Mouse (Mus musculus): ENCODE results near the gene Rpl27a.

Rpl27a gene

GRCm38 (mm10) chr7:109525740-109526663, 7.1 kb downstream of the Rpl27a start:
- DNase-seq: no peak

DNA sequence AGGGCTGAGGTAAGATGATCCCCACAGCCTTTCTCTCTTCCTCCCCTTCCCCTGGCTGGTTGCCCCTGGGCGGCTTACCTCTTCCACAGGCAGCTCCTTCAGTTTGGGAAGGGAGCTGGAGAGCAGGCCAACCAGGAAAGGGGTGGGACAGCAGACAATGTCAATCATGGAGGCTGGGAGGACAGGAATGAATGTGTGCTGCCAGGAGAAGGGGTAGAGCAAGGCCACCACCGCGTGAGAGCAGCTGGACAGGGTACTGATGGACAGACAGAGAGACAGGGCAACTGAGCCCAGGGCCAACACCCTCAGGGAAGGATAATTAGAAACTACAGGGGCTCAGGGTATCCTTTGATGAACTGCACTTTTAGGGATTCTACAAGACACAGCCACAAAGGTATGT, 8.6 kb downstream of the Rpl27a start:
- DNase-seq: no peak

- no peak for DNase-seq
These were observed 9.4 kb downstream of the Rpl27a start for GRCm38 (mm10) chr7:109528356-109528755.

- DNase-seq: no peak
These were observed 10.8 kb downstream of the Rpl27a start for GRCm38 (mm10) chr7:109529741-109530140.

GRCm38 (mm10) chr7:109531501-109531900, 12.6 kb downstream of the Rpl27a start:
- no peak for DNase-seq

GRCm38 (mm10) chr7:109532691-109533090, 13.7 kb downstream of the Rpl27a start:
- no peak for DNase-seq

DNA sequence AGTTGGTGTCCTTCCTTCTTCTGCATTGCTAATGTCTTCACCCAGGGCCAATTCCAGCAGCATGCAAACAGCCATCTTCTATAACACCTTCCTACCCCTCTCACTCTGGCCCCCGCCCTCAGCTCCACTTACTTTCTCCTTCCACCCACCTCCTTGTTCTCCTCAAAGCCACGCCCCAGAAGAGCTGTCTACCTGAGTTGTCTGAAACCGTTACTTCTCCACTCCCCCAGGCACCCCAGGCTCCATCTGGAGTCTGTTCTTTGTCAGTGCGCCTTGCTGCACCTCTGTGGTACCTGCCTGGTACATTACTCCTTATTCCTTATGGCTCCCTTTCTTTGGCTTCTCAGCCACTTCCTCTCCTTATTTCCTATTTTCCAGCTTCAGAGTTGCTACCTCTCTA, 14.2 kb downstream of the Rpl27a start:
- no peak for DNase-seq

DNA sequence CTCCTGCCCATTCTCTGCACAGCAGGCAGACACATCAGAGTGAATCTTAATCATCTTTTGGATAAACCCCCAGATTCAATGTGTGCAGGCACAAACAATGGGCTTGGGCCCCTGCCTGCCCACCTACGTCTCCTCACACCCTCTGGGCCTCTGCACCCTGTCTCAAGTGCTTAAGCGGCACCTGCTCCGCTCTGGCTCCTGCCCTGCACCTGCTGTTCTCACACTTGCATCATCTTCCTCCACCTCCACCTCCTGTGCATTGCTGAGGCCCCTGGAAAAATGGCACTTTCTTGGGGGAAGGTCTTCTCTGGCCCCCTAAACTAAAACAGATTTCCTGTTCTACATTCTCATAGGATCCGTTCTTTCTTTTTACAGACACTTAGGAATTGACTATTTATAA, 14.9 kb downstream of the Rpl27a start:
- DNase-seq: no peak

DNA sequence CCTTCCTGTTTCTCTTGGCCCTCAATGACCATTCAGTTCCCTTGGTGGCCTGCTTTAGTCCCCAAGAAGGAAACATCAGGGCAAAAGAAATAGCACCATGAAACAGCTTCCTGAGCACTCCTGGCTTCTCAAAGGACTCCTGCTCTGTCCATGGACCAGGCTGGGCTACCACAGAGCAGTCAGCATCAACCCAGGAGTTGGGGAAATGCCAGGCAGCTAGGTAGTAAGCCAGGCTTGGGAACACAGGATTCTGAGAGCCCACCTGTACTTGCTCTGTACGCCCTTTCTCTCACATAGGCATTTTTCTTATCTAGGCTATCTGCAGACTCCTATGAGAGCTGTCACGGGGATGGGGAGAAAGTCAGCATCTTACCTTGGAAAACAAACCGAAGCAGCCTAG, 16.0 kb downstream of the Rpl27a start:
- DNase-seq: no peak

DNA sequence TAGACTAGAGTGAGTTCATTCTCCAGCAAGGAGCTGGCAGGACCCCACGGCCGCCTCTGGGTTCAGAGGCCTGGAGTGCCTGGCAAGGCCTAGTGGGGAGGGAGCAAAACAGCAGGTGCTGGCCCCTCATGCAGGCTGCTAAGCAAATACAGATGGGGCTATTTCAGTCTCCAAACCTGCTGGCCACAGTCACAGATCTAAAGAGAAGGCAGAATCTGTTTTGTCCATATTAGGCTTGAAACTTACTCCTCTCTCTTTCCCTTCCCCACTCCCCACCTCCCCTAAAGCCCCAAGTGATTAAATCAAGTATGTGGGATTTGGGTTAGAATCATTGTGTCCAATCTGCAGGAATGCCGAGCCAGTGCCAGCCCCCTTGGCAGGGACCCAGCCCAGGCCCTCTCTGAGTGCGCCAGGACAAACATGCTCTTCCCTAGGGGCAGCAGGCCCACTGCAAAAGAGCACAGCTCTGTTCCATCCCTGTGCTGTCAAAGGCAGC, 17.6 kb downstream of the Rpl27a start:
- no peak for DNase-seq

DNA sequence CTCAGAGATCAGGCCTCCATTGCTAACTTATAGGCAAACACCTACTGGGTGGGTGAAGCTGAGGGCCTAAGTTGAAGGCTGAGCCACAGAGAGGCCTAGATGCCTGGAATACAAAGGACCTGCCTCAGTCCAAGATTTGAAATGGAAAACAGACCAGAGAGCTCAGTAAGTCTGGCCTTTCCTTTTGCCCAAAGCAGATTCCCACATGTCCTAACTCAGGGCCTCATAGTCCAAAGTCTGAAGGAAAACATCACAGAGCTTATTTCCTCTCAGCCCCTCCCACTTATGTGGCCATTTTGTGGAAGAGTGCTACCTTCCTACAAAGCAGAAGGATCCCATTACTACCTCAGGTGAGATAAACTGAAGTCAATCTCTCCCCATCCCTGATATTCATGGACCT, 22.0 kb downstream of the Rpl27a start:
- no peak for DNase-seq

GRCm38 (mm10) chr7:109541609-109542363, 22.8 kb downstream of the Rpl27a start:
- DNase-seq: no peak

GRCm38 (mm10) chr7:109542364-109542628, 23.3 kb downstream of the Rpl27a start:
- DNase-seq: no peak

DNA sequence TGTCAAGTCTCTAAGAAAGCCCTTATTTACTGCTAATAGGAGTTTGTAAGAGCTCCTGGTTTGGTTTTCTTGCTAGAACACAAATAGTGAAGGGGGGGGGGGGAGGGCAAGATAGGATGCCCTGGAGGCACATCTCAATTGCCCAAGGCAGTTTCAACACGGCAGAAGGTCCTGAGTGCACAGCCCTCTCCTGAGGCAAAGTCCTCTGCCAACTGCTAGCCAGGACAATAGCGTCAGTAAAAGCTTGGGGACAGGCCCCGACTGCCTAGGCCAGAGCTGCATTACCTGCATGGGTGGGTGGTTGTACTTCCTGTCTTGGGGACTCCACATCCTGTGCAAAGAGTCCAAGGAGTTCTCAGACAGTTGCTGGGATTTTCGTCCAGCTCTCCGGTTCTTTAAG, 25.8 kb downstream of the Rpl27a start:
- no peak for DNase-seq

DNA sequence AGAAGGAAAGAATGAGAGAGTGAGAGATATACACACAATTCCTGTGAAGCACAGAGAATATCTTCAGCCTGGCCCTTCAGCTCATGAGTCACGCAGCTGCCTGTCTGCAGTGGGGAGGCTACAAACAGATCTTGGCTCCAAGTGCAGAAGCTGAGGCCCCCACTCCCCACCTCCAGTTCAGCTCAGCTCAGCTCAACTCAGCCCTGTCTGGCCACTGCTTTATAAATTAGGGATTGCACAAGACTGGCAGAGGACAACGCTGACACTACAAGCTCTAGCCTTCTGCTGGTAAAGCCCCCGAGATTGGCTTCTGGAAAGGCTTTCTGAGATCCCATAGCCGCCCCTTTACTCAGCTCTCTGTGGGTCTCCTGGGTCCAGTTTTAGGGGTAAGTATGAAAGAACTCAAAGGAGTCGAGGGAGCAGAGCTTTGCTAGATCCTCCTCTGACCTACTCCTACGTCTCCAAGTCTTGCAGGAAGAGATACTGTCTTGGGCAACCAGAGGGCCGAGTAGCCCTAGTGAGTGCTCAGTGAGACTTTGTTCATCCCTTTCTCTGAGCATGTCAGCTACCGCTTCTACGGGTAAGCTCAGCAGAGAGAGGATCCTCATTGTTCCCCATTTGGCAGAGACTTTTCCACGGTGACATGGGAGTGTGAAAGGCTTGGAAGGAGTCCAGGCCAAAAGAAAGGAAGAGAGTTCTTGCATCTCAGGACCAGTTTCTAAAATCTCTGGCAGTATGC, 26.5 kb downstream of the Rpl27a start:
- DNase-seq: no peak

DNA sequence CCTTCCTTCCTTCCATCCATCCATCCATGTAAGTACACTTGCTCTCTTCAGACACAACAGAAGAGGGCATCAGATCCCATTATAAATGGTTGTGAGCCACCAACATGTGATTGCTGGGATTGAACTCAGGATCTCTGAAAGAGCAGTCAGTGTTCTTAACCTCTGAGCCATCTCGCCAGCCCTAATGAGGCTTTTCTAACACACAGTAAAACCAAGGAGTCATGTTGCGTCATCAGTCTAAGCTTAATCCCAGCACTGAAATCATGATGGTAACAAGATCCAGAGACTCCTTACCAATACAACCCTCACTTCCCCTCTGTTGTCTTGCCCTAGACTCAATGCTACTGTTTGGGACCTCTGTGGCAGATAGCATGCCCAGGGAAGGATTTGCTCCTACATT, 27.2 kb downstream of the Rpl27a start:
- DNase-seq: no peak

DNA sequence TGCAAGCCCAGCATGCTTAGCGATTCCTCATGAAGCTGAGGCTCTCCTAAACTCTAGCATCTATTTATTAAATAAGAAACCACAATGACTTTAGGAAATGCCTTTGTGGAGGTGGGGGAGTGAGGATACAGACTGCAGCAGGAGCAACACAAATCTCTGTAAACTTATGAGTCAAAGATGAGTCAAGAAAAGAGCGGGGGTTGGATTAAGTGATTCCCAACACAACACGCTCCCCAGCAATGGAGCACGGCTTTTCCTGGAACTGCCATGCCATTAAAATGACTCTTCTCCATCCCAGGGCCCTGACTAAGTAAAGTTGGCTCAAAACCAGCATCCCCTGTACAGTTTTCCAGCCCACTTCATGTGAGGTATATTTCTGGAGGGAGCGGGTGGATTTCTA, 27.8 kb downstream of the Rpl27a start:
- DNase-seq: no peak

- no peak for DNase-seq
These were observed 40.6 kb downstream of the Rpl27a start for GRCm38 (mm10) chr7:109559536-109559935.

DNA sequence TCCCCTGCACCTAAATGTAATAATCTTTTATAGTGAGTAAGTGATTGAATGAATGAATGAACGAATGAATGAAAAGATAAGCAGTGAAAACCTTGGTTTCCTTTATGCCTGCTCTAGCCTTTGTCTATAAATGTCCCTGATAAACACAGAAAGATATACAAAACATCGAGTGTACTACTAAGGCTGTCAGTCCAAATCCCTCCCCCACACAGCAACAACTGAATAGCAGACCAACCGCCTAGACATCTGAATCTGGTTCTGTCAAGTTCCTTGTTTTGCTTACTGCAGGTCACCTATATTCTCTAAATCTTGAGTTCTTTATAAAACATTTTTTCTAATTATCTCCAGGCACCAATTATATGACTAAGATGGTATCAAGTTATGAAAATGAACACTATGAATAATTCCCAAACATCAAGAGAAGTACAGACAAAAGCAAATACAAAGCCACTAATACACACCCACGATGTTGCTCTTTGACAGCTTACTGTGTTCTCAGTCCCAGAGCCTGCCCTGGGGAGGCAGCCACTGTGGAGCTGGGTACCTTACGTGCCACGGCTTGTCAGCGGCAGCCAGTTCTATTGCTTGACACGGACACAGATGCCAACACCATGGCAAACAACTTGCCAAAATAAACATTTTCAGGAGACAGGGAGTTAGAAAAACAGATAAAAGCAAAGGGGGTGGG, 42.7 kb downstream of the Rpl27a start:
- DNase-seq: no peak

- no peak for DNase-seq
These were observed 43.2 kb downstream of the Rpl27a start for GRCm38 (mm10) chr7:109562154-109562599.

- no peak for DNase-seq
These were observed 43.7 kb downstream of the Rpl27a start for GRCm38 (mm10) chr7:109562676-109563075.

DNA sequence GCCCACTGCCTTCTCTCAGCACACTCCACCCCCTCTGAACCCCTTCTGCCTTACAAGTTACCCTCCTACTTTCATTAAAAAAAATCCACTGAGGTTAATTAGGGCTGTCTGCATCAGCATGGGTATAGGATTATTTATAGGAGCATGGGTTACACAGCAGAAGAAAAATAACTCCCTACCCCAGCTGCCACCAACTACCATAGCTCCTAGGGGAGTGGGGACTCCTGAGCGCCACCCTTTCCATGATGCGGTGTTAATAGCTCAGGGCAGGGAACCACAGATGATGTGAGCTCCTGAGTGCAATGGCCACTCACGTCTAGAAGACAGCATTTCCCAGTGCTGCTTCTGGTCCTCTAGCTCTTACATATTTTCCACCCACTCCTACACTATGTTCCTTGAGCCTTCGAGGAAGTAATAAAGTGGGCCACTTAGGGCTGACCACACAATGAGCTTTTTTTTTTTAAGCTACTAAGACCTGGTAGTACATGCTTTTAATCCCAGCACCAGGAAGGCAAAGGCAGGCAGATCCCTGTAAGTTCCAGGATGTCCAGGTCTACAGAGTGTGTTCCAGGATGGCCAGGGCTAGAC, 44.9 kb downstream of the Rpl27a start:
- no peak for DNase-seq

Measured in thymus, adult 18-20 months (tissue).